Mouse (Mus musculus) inflammation-experienced regulatory T-cells (primary cell): ENCODE data around the gene Lair1. TPM values are rescaled to one million over a fixed set of nuclear protein-coding genes. Genes with fewer than 3 reads are reported as not detected.

Experiments used
- polyA plus RNA-seq, 2 experiments: library from polyadenylated mRNA; unstranded; fragments of 100-300 nt; shearing (Covaris generic); gene quantifications; one replicate each; pipeline ENCODE4 v1.2.1; 2017

The Lair1 gene
- polyA plus RNA-seq, result 1 to 10 TPM; 2.9 to 7.9 TPM

GRCm38 (mm10) chr7:4063013-4063412 is at the start of gene Lair1:
TSS of gene Lair1 (minus strand) at chr7:4063204.

Other genes with a start within 250 kb of the Lair1 start
- gene Gm15448, start 237.5 kb downstream of the Lair1 start, polyA plus RNA-seq, result under 1 TPM; 0.22 to 0.98 TPM
- gene Pira2, start 218.2 kb downstream of the Lair1 start, polyA plus RNA-seq, result 1 to 10 TPM in 1 of 2 experiments, under 1 TPM in 1; 0.16 to 1.8 TPM
- 1 to 10 TPM in 1 of 2 experiments, under 1 TPM in 1; 0.08 to 2.8 TPM for gene Gm14548, start 165.1 kb downstream of the Lair1 start, polyA plus RNA-seq
- gene Lilra6, start 147.7 kb downstream of the Lair1 start, polyA plus RNA-seq, result 1 to 10 TPM in 1 of 2 experiments, under 1 TPM in 1; 0.33 to 2.1 TPM
- 1 to 10 TPM; 1.1 to 3.2 TPM for gene Ttyh1, start 56.2 kb upstream of the Lair1 start, polyA plus RNA-seq
- 100 to 1,000 TPM; 148 to 166 TPM for gene Leng8, start 73.8 kb upstream of the Lair1 start, polyA plus RNA-seq
- 10 to 100 TPM in 1 of 2 experiments, 1 to 10 TPM in 1; 8.8 to 13.5 TPM for gene Leng9, start 87.2 kb upstream of the Lair1 start, polyA plus RNA-seq
- under 1 TPM in 1 of 2 experiments, not detected in 1; 0.61 TPM for gene Cdc42ep5, start 101.7 kb upstream of the Lair1 start, polyA plus RNA-seq
- gene Lilra5, start 174.6 kb upstream of the Lair1 start, polyA plus RNA-seq, result 1 to 10 TPM in 1 of 2 experiments, not detected in 1; 1.6 TPM